Mouse (Mus musculus) embryonic facial prominence, embryonic 11.5 days (tissue): ENCODE data around the gene Gnaz. TPM values are rescaled to one million over a fixed set of nuclear protein-coding genes. Genes with fewer than 3 reads are reported as not detected.
A peak's percentile ranks its signal among the peaks of the same experiment; 100 is the strongest.

ENCODE experiments used
- ATAC-seq: fragments of 200-750 bp; cut with Nextera tagmentation; replicated peaks from 2 replicates; pipeline ENCODE4 v1.8.0; 2017; ENCODE audit warnings: low read depth; ENCODE audit not compliant: insufficient number of reproducible peaks, low FRiP score, low TSS enrichment
- DNase-seq: peaks from one replicate; pipeline ENCODE4 v3.0.0-alpha.2; 2015; ENCODE audit warnings: low spot score
- H3K27ac ChIP-seq: fragments of 300-500 bp; sonication (generic); replicated peaks from 2 replicates; pipeline ENCODE4 v1.5.1; 2014; ENCODE audit warnings: mild to moderate bottlenecking, low read depth, low read length, control low read depth
- H3K27me3 ChIP-seq: fragments of 300-500 bp; sonication (generic); 2 replicates; pipeline ENCODE4 v1.6.1; 2014; ENCODE audit warnings: mild to moderate bottlenecking, low read length, moderate library complexity, mixed read lengths; ENCODE audit not compliant: control insufficient read depth, insufficient read depth
- H3K36me3 ChIP-seq: fragments of 300-500 bp; sonication (generic); replicated peaks from 2 replicates; pipeline ENCODE4 v1.6.1; 2014; ENCODE audit warnings: low read depth, mild to moderate bottlenecking, low read length, moderate library complexity, mixed read lengths; ENCODE audit not compliant: control insufficient read depth, insufficient read depth
- H3K4me1 ChIP-seq: fragments of 300-500 bp; sonication (generic); 2 replicates; pipeline ENCODE4 v1.6.1; 2014; ENCODE audit warnings: low read length, mixed read lengths; ENCODE audit not compliant: control insufficient read depth, insufficient read depth
- H3K4me2 ChIP-seq: fragments of 300-500 bp; sonication (generic); 2 replicates; pipeline ENCODE4 v1.6.1; 2014; ENCODE audit warnings: low read depth, mild to moderate bottlenecking, control low read depth, low read length, moderate library complexity
- H3K4me3 ChIP-seq: fragments of 300-500 bp; sonication (generic); 2 replicates; pipeline ENCODE4 v1.5.1; 2014; ENCODE audit warnings: low read depth, low read length, control low read depth
- H3K9ac ChIP-seq: fragments of 300-500 bp; sonication (generic); replicated peaks from 2 replicates; pipeline ENCODE4 v1.6.1; 2014; ENCODE audit warnings: mild to moderate bottlenecking, control low read depth, low read length
- H3K9me3 ChIP-seq: fragments of 300-500 bp; sonication (generic); replicated peaks from 2 replicates; pipeline ENCODE4 v1.6.1; 2016; ENCODE audit warnings: mild to moderate bottlenecking, low read length, inconsistent platforms, mixed read lengths; ENCODE audit not compliant: control insufficient read depth
- WGBS: fragments of 180-500 bp; shearing (Covaris S2); extraction: QIAGEN DNeasy Blood & Tissue Kit; methylation state at CpG from one replicate; pipeline ENCODE4 v1.1.7; 2014; 5-methylcytosine and 5-hydroxymethylcytosine counted together
- polyA plus RNA-seq: library from polyadenylated mRNA; unstranded; fragments of >200 nt; fragmentation: Nextera tagmentation; extraction: Ambion mirVana; gene quantifications from 2 replicates; pipeline ENCODE4 v1.2.1, GENCODE M21; 2014

Gene Gnaz
- polyA plus RNA-seq, 1 experiment from 2014 or later: 4.7 TPM

- Histone ChIP-seq H3K4me2 (no peak overlapping the region), H3K4me1 (no peaks in the 10 kb centered on the region), H3K27me3 (no peaks in the 10 kb centered on the region), H3K36me3 (no peaks in the 10 kb centered on the region), H3K4me3 (no peak overlapping the region), H3K27ac (no peak overlapping the region), H3K9me3 (no peaks in the 10 kb centered on the region), H3K9ac (no peak overlapping the region)
- no peak for DNase-seq
- WGBS: 78% methylated on average over 7 of the region's 7 CpGs
- no peak for ATAC-seq
These were observed 8.6 kb downstream of the Gnaz start for GRCm38 (mm10) chr10:74975626-74976025.

- no peaks in the 10 kb centered on the region for H3K36me3 ChIP-seq
- 76% methylated on average over 7 of the region's 7 CpGs for WGBS
- H3K9ac ChIP-seq: no peak overlapping the region
- H3K4me3 ChIP-seq: no peak overlapping the region
- DNase-seq (no peak), ATAC-seq (no peak)
- H3K27ac ChIP-seq: no peak overlapping the region
- no peak overlapping the region for H3K4me2 ChIP-seq
- no peaks in the 10 kb centered on the region for H3K4me1 ChIP-seq
- H3K27me3 ChIP-seq: no peaks in the 10 kb centered on the region
- H3K9me3 ChIP-seq: no peaks in the 10 kb centered on the region
These were observed 9.5 kb downstream of the Gnaz start for GRCm38 (mm10) chr10:74976429-74976828.

- DNase-seq (no peak), ATAC-seq (no peak)
- H3K9me3 ChIP-seq: no peaks in the 10 kb centered on the region
- no peak overlapping the region for H3K4me2 ChIP-seq
- H3K9ac ChIP-seq: no peak overlapping the region
- no peak overlapping the region for H3K27ac ChIP-seq
- H3K27me3 ChIP-seq: no peaks in the 10 kb centered on the region
- H3K36me3 ChIP-seq: no peaks in the 10 kb centered on the region
- H3K4me1 ChIP-seq: no peaks in the 10 kb centered on the region
- no peak overlapping the region for H3K4me3 ChIP-seq
- 79% methylated on average over 4 of the region's 4 CpGs for WGBS
These were observed 11.1 kb downstream of the Gnaz start for GRCm38 (mm10) chr10:74978056-74978455.

- Histone ChIP-seq H3K4me2 (no peak overlapping the region), H3K36me3 (no peaks in the 10 kb centered on the region), H3K9me3 (no peaks in the 10 kb centered on the region), H3K9ac (no peak overlapping the region), H3K27me3 (no peaks in the 10 kb centered on the region), H3K4me1 (no peaks in the 10 kb centered on the region), H3K27ac (no peak overlapping the region), H3K4me3 (no peak overlapping the region)
- 91% methylated on average over 12 of the region's 12 CpGs for WGBS
- ATAC-seq: no peak
- no peak for DNase-seq
These were observed 14.2 kb downstream of the Gnaz start for GRCm38 (mm10) chr10:74981159-74981558.

- no peak overlapping the region for H3K27ac ChIP-seq
- no peak overlapping the region for H3K4me2 ChIP-seq
- 71% methylated on average over 8 of the region's 8 CpGs for WGBS
- H3K4me1 ChIP-seq: no peaks in the 10 kb centered on the region
- no peak overlapping the region for H3K4me3 ChIP-seq
- no peak for ATAC-seq
- H3K9ac ChIP-seq: no peak overlapping the region
- DNase-seq: no peak
- H3K36me3 ChIP-seq: no peaks in the 10 kb centered on the region
- no peaks in the 10 kb centered on the region for H3K27me3 ChIP-seq
- H3K9me3 ChIP-seq: no peaks in the 10 kb centered on the region
These were observed 16.2 kb downstream of the Gnaz start for GRCm38 (mm10) chr10:74983176-74983575.

- Histone ChIP-seq H3K9me3 (no peaks in the 10 kb centered on the region), H3K4me2 (no peak overlapping the region), H3K9ac (no peak overlapping the region), H3K27ac (no peak overlapping the region), H3K27me3 (no peaks in the 10 kb centered on the region), H3K4me3 (no peak overlapping the region), H3K4me1 (no peaks in the 10 kb centered on the region), H3K36me3 (no peaks in the 10 kb centered on the region)
- 84% methylated on average over 14 of the region's 14 CpGs for WGBS
- ATAC-seq (0 out of 2 replicates have a peak, but pooled peaks have one; percentile 2), DNase-seq (no peak)
These were observed 20.9 kb downstream of the Gnaz start for GRCm38 (mm10) chr10:74987698-74988470.

- Histone ChIP-seq H3K4me1 (no peaks in the 10 kb centered on the region), H3K9me3 (no peaks in the 10 kb centered on the region), H3K36me3 (no peaks in the 10 kb centered on the region), H3K27me3 (no peaks in the 10 kb centered on the region), H3K4me2 (no peak overlapping the region), H3K9ac (no peak overlapping the region), H3K4me3 (no peak overlapping the region), H3K27ac (no peak overlapping the region)
- DNase-seq (no peak), ATAC-seq (no peak)
- 74% methylated on average over 4 of the region's 4 CpGs for WGBS
These were observed 22.8 kb downstream of the Gnaz start for GRCm38 (mm10) chr10:74989814-74990213.

- Histone ChIP-seq H3K4me1 (peaks cover 3% of the 10 kb centered on the region; the same call in 1 of the 2 replicates), H3K9me3 (no peaks in the 10 kb centered on the region), H3K27ac (no peak overlapping the region), H3K36me3 (no peaks in the 10 kb centered on the region), H3K27me3 (no peaks in the 10 kb centered on the region), H3K9ac (no peak overlapping the region; the same call in 1 of the 2 replicates), H3K4me2 (peak overlapping the region; percentile 15; the same call in 1 of the 2 replicates), H3K4me3 (no peak overlapping the region)
- 44% methylated on average over 26 of the region's 26 CpGs for WGBS
- DNase-seq: no peak
- ATAC-seq: no peak
These were observed 23.8 kb downstream of the Gnaz start for GRCm38 (mm10) chr10:74990584-74991322.
